Mouse (Mus musculus) CH12.LX (cell line): ENCODE results near the gene Nphp4. TPM values are rescaled to one million over a fixed set of nuclear protein-coding genes. Genes with fewer than 3 reads are reported as not detected.

Experiments used
- DNase-seq: peaks from one replicate; pipeline ENCODE4 v3.0.0-alpha.2; 2013; ENCODE audit errors: extremely low read depth
- H3K27ac ChIP-seq: 2 replicates; pipeline ENCODE4 v1.5.1; 2012; ENCODE audit warnings: low read depth, mild to moderate bottlenecking, control low read depth, moderate library complexity; ENCODE audit not compliant: insufficient read depth
- H3K27me3 ChIP-seq: replicated peaks from 2 replicates; pipeline ENCODE3; 2012; ENCODE audit warnings: inconsistent platforms
- H3K36me3 ChIP-seq, 2 experiments: replicated peaks in 1 of 2; 2 replicates each; pipeline versions ENCODE3 to v1.6.1; 2012; ENCODE audit warnings: inconsistent platforms in 1 of 2, low read length in 1 of 2, mild to moderate bottlenecking in 1 of 2, mixed read lengths in 1 of 2, moderate library complexity in 1 of 2; ENCODE audit not compliant: control insufficient read depth in 1 of 2, insufficient read depth in 1 of 2
- H3K4me1 ChIP-seq, 2 experiments: 2 replicates each; pipeline ENCODE4 v1.6.1; 2012; ENCODE audit warnings: inconsistent platforms in 1 of 2, moderate library complexity in 1 of 2; ENCODE audit not compliant: insufficient read depth in 2 of 2, control insufficient read depth in 1 of 2
- H3K4me2 ChIP-seq: 2 replicates; pipeline ENCODE4 v1.6.1; 2012; ENCODE audit warnings: low read depth, mild to moderate bottlenecking, control low read depth; ENCODE audit not compliant: poor library complexity, insufficient read depth, severe bottlenecking
- H3K4me3 ChIP-seq, 3 experiments: fragments of 150-350 bp in 1 of 3; sonication (generic) in 1 of 3; replicated peaks in 1 of 3; 2 replicates each; pipeline versions ENCODE3 to v1.5.1; 2011 to 2012; ENCODE audit warnings: low read depth in 2 of 3, low read length in 2 of 3, mild to moderate bottlenecking in 2 of 3, moderate library complexity in 2 of 3, control low read depth in 1 of 3, improper control_type of control experiment in 1 of 3, inconsistent platforms in 1 of 3, mixed read lengths in 1 of 3; ENCODE audit not compliant: poor library complexity in 1 of 3
- H3K79me2 ChIP-seq: replicated peaks from 2 replicates; pipeline ENCODE4 v1.6.1; 2012; ENCODE audit warnings: mild to moderate bottlenecking, moderate library complexity; ENCODE audit not compliant: control insufficient read depth, poor library complexity, insufficient read depth, severe bottlenecking; ENCODE audit errors: extremely low read depth
- H3K9ac ChIP-seq: 2 replicates; pipeline ENCODE4 v1.6.1; 2012; ENCODE audit warnings: low read depth, mild to moderate bottlenecking, control low read depth, moderate library complexity; ENCODE audit not compliant: insufficient read depth
- H3K9me3 ChIP-seq: replicated peaks from 2 replicates; pipeline ENCODE3; 2012; ENCODE audit warnings: low read length, inconsistent platforms, mixed read lengths
- CTCF ChIP-seq, 2 experiments: IDR thresholded peaks in 1 of 2; conservative IDR thresholded peaks in 1 of 2; 2 replicates each; pipeline ENCODE4 v1.5.1; 2011 to 2012; ENCODE audit warnings: low read depth in 2 of 2, low read length in 2 of 2, improper control_type of control experiment in 1 of 2, inconsistent platforms in 1 of 2, mild to moderate bottlenecking in 1 of 2, moderate library complexity in 1 of 2
- E2F4 ChIP-seq: IDR thresholded peaks from 2 replicates; pipeline ENCODE4 v1.6.1; 2011; ENCODE audit warnings: low read depth, low read length, improper control_type of control experiment; ENCODE audit not compliant: insufficient replicate concordance
- ELF1 ChIP-seq: IDR thresholded peaks from 2 replicates; pipeline ENCODE4 v1.6.1; 2014; ENCODE audit warnings: low read depth, mild to moderate bottlenecking, inconsistent platforms, low read length, improper control_type of control experiment
- EP300 ChIP-seq: IDR thresholded peaks from 2 replicates; pipeline ENCODE4 v1.6.1; 2011; ENCODE audit warnings: low read length, improper control_type of control experiment
- ETS1 ChIP-seq: conservative IDR thresholded peaks from 2 replicates; pipeline ENCODE4 v1.6.1; 2012; ENCODE audit warnings: low read depth, mild to moderate bottlenecking, inconsistent platforms, low read length, improper control_type of control experiment, moderate library complexity
- GABPA ChIP-seq: IDR thresholded peaks from 2 replicates; pipeline ENCODE4 v1.6.1; 2012; ENCODE audit warnings: low read depth, low read length, improper control_type of control experiment, inconsistent platforms; ENCODE audit not compliant: insufficient replicate concordance
- HCFC1 ChIP-seq: IDR thresholded peaks from 2 replicates; pipeline ENCODE4 v1.6.1; 2012; ENCODE audit warnings: low read depth, mild to moderate bottlenecking, inconsistent platforms, low read length, improper control_type of control experiment
- JUN ChIP-seq: IDR thresholded peaks from 2 replicates; pipeline ENCODE4 v1.6.1; 2011; ENCODE audit warnings: low read depth, mild to moderate bottlenecking, low read length, improper control_type of control experiment, moderate library complexity; ENCODE audit not compliant: insufficient read depth
- KAT2A ChIP-seq: IDR thresholded peaks from 2 replicates; pipeline ENCODE4 v1.6.1; 2012; ENCODE audit warnings: low read length, improper control_type of control experiment, inconsistent platforms; ENCODE audit not compliant: insufficient replicate concordance
- MAFK ChIP-seq: IDR thresholded peaks from 2 replicates; pipeline ENCODE4 v1.6.1; 2011; ENCODE audit warnings: low read length, improper control_type of control experiment; ENCODE audit not compliant: insufficient replicate concordance
- MAX ChIP-seq: IDR thresholded peaks from 2 replicates; pipeline ENCODE4 v1.6.1; 2011; ENCODE audit warnings: low read length, improper control_type of control experiment
- MXI1 ChIP-seq: IDR thresholded peaks from 2 replicates; pipeline ENCODE4 v1.6.1; 2011; ENCODE audit warnings: mild to moderate bottlenecking, low read depth, low read length, improper control_type of control experiment
- MYC ChIP-seq: IDR thresholded peaks from 2 replicates; pipeline ENCODE4 v1.6.1; 2011; ENCODE audit warnings: low read depth, mild to moderate bottlenecking, improper control_type of control experiment, low read length
- POLR2A ChIP-seq: IDR thresholded peaks from 2 replicates; pipeline ENCODE4 v1.6.1; 2011; ENCODE audit warnings: low read depth, mild to moderate bottlenecking, improper control_type of control experiment, low read length
- POLR2AphosphoS2 ChIP-seq: IDR thresholded peaks from 2 replicates; pipeline ENCODE4 v1.6.1; 2011; ENCODE audit warnings: low read depth, low read length, improper control_type of control experiment
- SIN3A ChIP-seq: IDR thresholded peaks from 2 replicates; pipeline ENCODE4 v1.6.1; 2012; ENCODE audit warnings: low read length, improper control_type of control experiment, inconsistent platforms
- SMC3 ChIP-seq: IDR thresholded peaks from 2 replicates; pipeline ENCODE4 v1.6.1; 2011; ENCODE audit warnings: low read depth, low read length, improper control_type of control experiment
- TCF12 ChIP-seq: IDR thresholded peaks from 2 replicates; pipeline ENCODE4 v1.6.1; 2014; ENCODE audit warnings: low read depth, mild to moderate bottlenecking, inconsistent platforms, low read length, improper control_type of control experiment
- UBTF ChIP-seq: IDR thresholded peaks from 2 replicates; pipeline ENCODE4 v1.6.1; 2012; ENCODE audit warnings: low read depth, mild to moderate bottlenecking, inconsistent platforms, low read length, improper control_type of control experiment, moderate library complexity
- USF1 ChIP-seq: IDR thresholded peaks from 2 replicates; pipeline ENCODE4 v1.6.1; 2014; ENCODE audit warnings: low read depth, mild to moderate bottlenecking, inconsistent platforms, low read length, improper control_type of control experiment
- USF2 ChIP-seq: conservative IDR thresholded peaks from 2 replicates; pipeline ENCODE4 v1.6.1; 2011; ENCODE audit warnings: low read depth, low read length, improper control_type of control experiment
- ZMIZ1 ChIP-seq: IDR thresholded peaks from 2 replicates; pipeline ENCODE4 v1.6.1; 2012; ENCODE audit warnings: low read depth, mild to moderate bottlenecking, inconsistent platforms, low read length, improper control_type of control experiment
- dilution Hi-C: fragments of 300-500 bp; cut with MboI; formaldehyde crosslinking; loops from 2 replicates; pipeline ENCODE4 v1.14.3; 2020; ENCODE audit warnings: low sequenced_read_pairs; ENCODE audit not compliant: extremely low pct_unique_long_range_greater_than_20kb, extremely low pct_ligation_motif_present
- in situ Hi-C: fragments of 300-500 bp; cut with MboI; formaldehyde crosslinking; loops from 3 replicates; pipeline ENCODE4 v1.14.3; 2019; ENCODE audit warnings: low sequenced_read_pairs, low pct_ligation_motif_present, low pct_unique_long_range_greater_than_20kb, mixed read lengths
- polyA plus RNA-seq: library from polyadenylated mRNA; unstranded; fragments of >175 nt; gene quantifications from 2 replicates; pipeline ENCODE4 v1.2.1, GENCODE M21; 2012; ENCODE audit warnings: low read depth; ENCODE audit not compliant: insufficient read length
- total RNA-seq, 2 experiments: library from RNA; depleted of rRNA; stranded (reverse); fragments of 300-350 nt in 1 of 2; fragments of >200 nt in 1 of 2; gene quantifications; 2 replicates each; pipeline ENCODE4 v1.2.3; 2012 to 2014

The Nphp4 gene
- total and polyA plus RNA-seq, 3 experiments: 0.09 to 0.68 TPM; not detected in 1

DNA sequence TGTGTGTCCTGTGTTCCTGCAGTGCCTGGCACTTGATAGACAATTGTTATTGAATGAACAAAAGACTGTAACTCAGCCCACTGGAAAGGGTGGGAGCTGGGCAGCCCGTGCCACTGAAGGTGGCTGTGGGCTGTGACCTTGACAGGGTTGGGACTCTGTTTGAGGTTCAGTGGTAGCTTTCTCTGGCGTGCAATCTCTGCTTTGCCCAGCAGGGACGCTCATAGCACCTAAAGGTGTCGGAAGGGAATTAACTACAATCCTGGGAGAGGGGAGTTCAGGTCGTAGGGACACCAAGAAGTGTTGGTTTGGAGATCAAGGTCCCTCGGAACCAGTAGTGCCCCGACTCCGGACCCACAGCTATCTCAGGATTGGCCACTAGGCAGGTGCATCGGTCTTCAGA is 35.6 kb upstream of the Nphp4 start:
- H3K9ac ChIP-seq: no peak overlapping the region
- H3K4me2 ChIP-seq: no peak overlapping the region
- TF ChIP-seq CTCF (conservative IDR thresholded peaks at IDR 0.05 in 1 of 2, IDR thresholded peaks at IDR 0.05 in 1 of 2; ENCODE audit: low read depth in 2 of 2, low read length in 2 of 2): peak in 1 of 2 experiments; percentile 21; a peak in 2 of 4 replicates
- TF ChIP-seq MXI1: no peak
- no peak for TF ChIP-seq KAT2A
- no peak for TF ChIP-seq UBTF
- H3K4me1 ChIP-seq: peaks cover 11 to 39% of the 10 kb centered on the region in 2 experiments
- H3K4me3 ChIP-seq: no peak overlapping the region
- H3K9me3 ChIP-seq: no peaks in the 10 kb centered on the region
- H3K79me2 ChIP-seq: peaks cover 9% of the 10 kb centered on the region; the same call in 1 of the 2 replicates
- peaks cover 38 to 90% of the 10 kb centered on the region in 2 experiments for H3K36me3 ChIP-seq
- dilution Hi-C loops (no loop called here), in situ Hi-C loops (no loop called here)
- H3K27me3 ChIP-seq: no peaks in the 10 kb centered on the region
- DNase-seq: no peak
- no peak overlapping the region for H3K27ac ChIP-seq

- H3K36me3 ChIP-seq: peaks cover 38 to 84% of the 10 kb centered on the region in 2 experiments
- no peak overlapping the region for H3K9ac ChIP-seq
Observed at GRCm38 (mm10) chr4:152441536-152441935, 35.0 kb upstream of the Nphp4 start.

GRCm38 (mm10) chr4:152446178-152446577 is 30.3 kb upstream of the Nphp4 start:
- peaks cover 3% of the 10 kb centered on the region for H3K9me3 ChIP-seq
- H3K4me3 ChIP-seq: peak overlapping the region; percentile 61 to 96 (median 88)
- peaks cover 25 to 41% of the 10 kb centered on the region in 2 experiments for H3K36me3 ChIP-seq
- peaks cover 12 to 30% of the 10 kb centered on the region in 2 experiments for H3K4me1 ChIP-seq
- H3K27ac ChIP-seq: peak overlapping the region; percentile 83
- peak overlapping the region; percentile 82 for H3K4me2 ChIP-seq
- peak; percentile 84 for DNase-seq
- H3K9ac ChIP-seq: peak overlapping the region; percentile 90
- TF ChIP-seq CTCF (conservative IDR thresholded peaks at IDR 0.05 in 1 of 2, IDR thresholded peaks at IDR 0.05 in 1 of 2; ENCODE audit: low read depth in 2 of 2, low read length in 2 of 2) (no peak), MAX (peak; percentile 60; the same call in 1 of the 2 replicates), MXI1 (peak; percentile 72; the same call in 1 of the 2 replicates), POLR2A (peak; percentile 63), USF1 (no peak), HCFC1 (peak; percentile 46; the same call in 1 of the 2 replicates), USF2 (no peak), ZMIZ1 (0 out of 2 replicates have a peak, but pooled peaks have one; percentile 34), ETS1 (peak; percentile 25), MYC (peak; percentile 62), E2F4 (no peak), ELF1 (0 out of 2 replicates have a peak, but pooled peaks have one; percentile 45), TCF12 (0 out of 2 replicates have a peak, but pooled peaks have one; percentile 37), UBTF (no peak)
- TF ChIP-seq, all 38 proteins: peak for 9
- no peaks in the 10 kb centered on the region for H3K27me3 ChIP-seq
- in situ Hi-C loops: no loop called here
- peaks cover 23% of the 10 kb centered on the region for H3K79me2 ChIP-seq
- dilution Hi-C loops: no loop called here

More at GRCm38 (mm10) chr4:152441536-152441935, 35.0 kb upstream of the Nphp4 start:
- dilution Hi-C loops (no loop called here), in situ Hi-C loops (no loop called here)
- no peak for DNase-seq
- H3K4me3 ChIP-seq: no peak overlapping the region
- H3K79me2 ChIP-seq: peaks cover 9% of the 10 kb centered on the region; the same call in 1 of the 2 replicates
- H3K27me3 ChIP-seq: no peaks in the 10 kb centered on the region
- H3K4me1 ChIP-seq: peaks cover 12 to 37% of the 10 kb centered on the region in 2 experiments
- no peak overlapping the region for H3K4me2 ChIP-seq
- no peaks in the 10 kb centered on the region for H3K9me3 ChIP-seq
- TF ChIP-seq GABPA: no peak
- TF ChIP-seq POLR2AphosphoS2: no peak
- TF ChIP-seq HCFC1: no peak
- no peak for TF ChIP-seq MAFK
- TF ChIP-seq ELF1: no peak
- no peak for TF ChIP-seq SIN3A
- TF ChIP-seq JUN: no peak
- no peak for TF ChIP-seq EP300
- no peak for TF ChIP-seq SMC3
- TF ChIP-seq USF1: no peak
- H3K27ac ChIP-seq: no peak overlapping the region
